Mouse (Mus musculus): Measurements from ENCODE around the gene Flna. TPM values are rescaled to one million over a fixed set of nuclear protein-coding genes. Genes with fewer than 3 reads are reported as not detected.

Flna gene
- polyA plus RNA-seq, 1 experiment from 2014 or later: 284 TPM

GRCm38 (mm10) chrX:74281041-74281731 is 31.6 kb upstream of the Flna start:
- Histone ChIP-seq H3K4me3 (ENCODE audit: low read depth, low read length) (peak overlapping the region; percentile 62), H3K9ac (ENCODE audit: low read depth, low read length) (peak overlapping the region; percentile 77), H3K27me3 (replicated peaks; ENCODE audit: control insufficient read depth, insufficient read depth, low read length) (no peaks in the 10 kb centered on the region), H3K36me3 (ENCODE audit: control insufficient read depth, insufficient read depth, low read length) (no peaks in the 10 kb centered on the region), H3K4me1 (ENCODE audit: control insufficient read depth, insufficient read depth, low read length) (no peaks in the 10 kb centered on the region), H3K27ac (replicated peaks; ENCODE audit: low read depth, low read length) (peak overlapping the region; percentile 77), H3K9me3 (ENCODE audit: control insufficient read depth, low read length) (no peaks in the 10 kb centered on the region), H3K4me2 (ENCODE audit: low read depth, low read length) (peak overlapping the region; percentile 66)
- 6% methylated on average over 12 of the region's 14 CpGs for WGBS
- ATAC-seq (ENCODE audit: low read depth): 0 out of 2 replicates have a peak, but pooled peaks have one; percentile 2
- peak; percentile 5 for DNase-seq (ENCODE audit: low spot score)

- Histone ChIP-seq H3K4me1 (ENCODE audit: control insufficient read depth, insufficient read depth, low read length) (no peaks in the 10 kb centered on the region), H3K4me2 (ENCODE audit: low read depth, low read length) (no peak overlapping the region)
Observed at GRCm38 (mm10) chrX:74277916-74278315, 28.3 kb upstream of the Flna start.

GRCm38 (mm10) chrX:74273422-74274322 is 24.1 kb upstream of the Flna start:
- H3K4me1 ChIP-seq (ENCODE audit: control insufficient read depth, insufficient read depth, low read length): no peaks in the 10 kb centered on the region
- WGBS: 34% methylated on average over 10 of the region's 10 CpGs
- DNase-seq (ENCODE audit: low spot score) (peak; percentile 5), ATAC-seq (ENCODE audit: low read depth) (no peak)
- H3K4me3 ChIP-seq (ENCODE audit: low read depth, low read length): no peak overlapping the region
- H3K27me3 ChIP-seq (replicated peaks; ENCODE audit: control insufficient read depth, insufficient read depth, low read length): no peaks in the 10 kb centered on the region
- H3K9ac ChIP-seq (ENCODE audit: low read depth, low read length): no peak overlapping the region
- no peak overlapping the region for H3K27ac ChIP-seq (replicated peaks; ENCODE audit: low read depth, low read length)
- H3K36me3 ChIP-seq (ENCODE audit: control insufficient read depth, insufficient read depth, low read length): peaks cover 13% of the 10 kb centered on the region; the same call in 1 of the 2 replicates
- H3K4me2 ChIP-seq (ENCODE audit: low read depth, low read length): no peak overlapping the region
- no peaks in the 10 kb centered on the region for H3K9me3 ChIP-seq (ENCODE audit: control insufficient read depth, low read length)

More at GRCm38 (mm10) chrX:74277916-74278315, 28.3 kb upstream of the Flna start:
- H3K36me3 ChIP-seq (ENCODE audit: control insufficient read depth, insufficient read depth, low read length): 0 out of 2 replicates have a peak, but pooled peaks cover 5% of the 10 kb centered on the region
- ATAC-seq (ENCODE audit: low read depth) (no peak), DNase-seq (ENCODE audit: low spot score) (no peak)
- H3K27ac ChIP-seq (replicated peaks; ENCODE audit: low read depth, low read length): no peak overlapping the region
- no peak overlapping the region for H3K4me3 ChIP-seq (ENCODE audit: low read depth, low read length)
- 69% methylated on average over 8 of the region's 8 CpGs for WGBS
- H3K9ac ChIP-seq (ENCODE audit: low read depth, low read length): no peak overlapping the region
- no peaks in the 10 kb centered on the region for H3K27me3 ChIP-seq (replicated peaks; ENCODE audit: control insufficient read depth, insufficient read depth, low read length)
- no peaks in the 10 kb centered on the region for H3K9me3 ChIP-seq (ENCODE audit: control insufficient read depth, low read length)

GRCm38 (mm10) chrX:74270902-74271551 is 21.4 kb upstream of the Flna start:
- ATAC-seq (ENCODE audit: low read depth): no peak
- Histone ChIP-seq H3K9me3 (ENCODE audit: control insufficient read depth, low read length) (no peaks in the 10 kb centered on the region), H3K4me2 (ENCODE audit: low read depth, low read length) (peak overlapping the region; percentile 60), H3K27me3 (replicated peaks; ENCODE audit: control insufficient read depth, insufficient read depth, low read length) (no peaks in the 10 kb centered on the region), H3K36me3 (ENCODE audit: control insufficient read depth, insufficient read depth, low read length) (peaks cover 13% of the 10 kb centered on the region; the same call in 1 of the 2 replicates), H3K9ac (ENCODE audit: low read depth, low read length) (peak overlapping the region; percentile 87), H3K27ac (replicated peaks; ENCODE audit: low read depth, low read length) (peak overlapping the region; percentile 83), H3K4me1 (ENCODE audit: control insufficient read depth, insufficient read depth, low read length) (no peaks in the 10 kb centered on the region), H3K4me3 (ENCODE audit: low read depth, low read length) (peak overlapping the region; percentile 60)
- peak; percentile 21 for DNase-seq (ENCODE audit: low spot score)
- WGBS: 18% methylated on average over 27 of the region's 27 CpGs

- H3K9me3 ChIP-seq (ENCODE audit: control insufficient read depth, low read length): no peaks in the 10 kb centered on the region
- peak within 1 kb of the TSS; percentile 60 for H3K4me3 ChIP-seq (ENCODE audit: low read depth, low read length)
- 21% methylated on average over 42 of the region's 42 CpGs for WGBS
- peak; percentile 98 for DNase-seq (ENCODE audit: low spot score)
- no peaks in the 10 kb centered on the region for H3K27me3 ChIP-seq (replicated peaks; ENCODE audit: control insufficient read depth, insufficient read depth, low read length)
- peak; percentile 96 for ATAC-seq (ENCODE audit: low read depth)
- peak within 1 kb of the TSS; percentile 87 for H3K9ac ChIP-seq (ENCODE audit: low read depth, low read length)
- peak within 1 kb of the TSS; percentile 60 for H3K4me2 ChIP-seq (ENCODE audit: low read depth, low read length)
- H3K27ac ChIP-seq (replicated peaks; ENCODE audit: low read depth, low read length): peak within 1 kb of the TSS; percentile 96
- no peaks in the 10 kb centered on the region for H3K4me1 ChIP-seq (ENCODE audit: control insufficient read depth, insufficient read depth, low read length)
- peaks cover 13% of the 10 kb centered on the region; the same call in 1 of the 2 replicates for H3K36me3 ChIP-seq (ENCODE audit: control insufficient read depth, insufficient read depth, low read length)
Observed at GRCm38 (mm10) chrX:74270062-74270901, 20.7 kb upstream of the Flna start, which contains the start of gene Rpl10. Gene Rpl10, plus strand, starts transcription at chrX:74270812.

- Histone ChIP-seq H3K9me3 (ENCODE audit: control insufficient read depth, low read length) (no peaks in the 10 kb centered on the region), H3K4me1 (ENCODE audit: control insufficient read depth, insufficient read depth, low read length) (no peaks in the 10 kb centered on the region), H3K4me3 (ENCODE audit: low read depth, low read length) (peak overlapping the region; percentile 60), H3K27me3 (replicated peaks; ENCODE audit: control insufficient read depth, insufficient read depth, low read length) (no peaks in the 10 kb centered on the region), H3K27ac (replicated peaks; ENCODE audit: low read depth, low read length) (peak overlapping the region; percentile 96), H3K36me3 (ENCODE audit: control insufficient read depth, insufficient read depth, low read length) (peaks cover 13% of the 10 kb centered on the region; the same call in 1 of the 2 replicates), H3K9ac (ENCODE audit: low read depth, low read length) (peak overlapping the region; percentile 65), H3K4me2 (ENCODE audit: low read depth, low read length) (peak overlapping the region; percentile 57)
- no peak for DNase-seq (ENCODE audit: low spot score)
- 33% methylated on average over 3 of the region's 3 CpGs for WGBS
- ATAC-seq (ENCODE audit: low read depth): peak; percentile 47
Observed at GRCm38 (mm10) chrX:74269736-74270061, 20.1 kb upstream of the Flna start.

GRCm38 (mm10) chrX:74257746-74258145 is 8.1 kb upstream of the Flna start:
- no peak for ATAC-seq (ENCODE audit: low read depth)

More at GRCm38 (mm10) chrX:74257746-74258145, 8.1 kb upstream of the Flna start:
- Histone ChIP-seq H3K9me3 (ENCODE audit: control insufficient read depth, low read length) (no peaks in the 10 kb centered on the region), H3K36me3 (ENCODE audit: control insufficient read depth, insufficient read depth, low read length) (0 out of 2 replicates have a peak, but pooled peaks cover 22% of the 10 kb centered on the region), H3K4me3 (ENCODE audit: low read depth, low read length) (no peak overlapping the region), H3K4me2 (ENCODE audit: low read depth, low read length) (no peak overlapping the region), H3K4me1 (ENCODE audit: control insufficient read depth, insufficient read depth, low read length) (no peaks in the 10 kb centered on the region), H3K27me3 (replicated peaks; ENCODE audit: control insufficient read depth, insufficient read depth, low read length) (no peaks in the 10 kb centered on the region), H3K9ac (ENCODE audit: low read depth, low read length) (no peak overlapping the region), H3K27ac (replicated peaks; ENCODE audit: low read depth, low read length) (no peak overlapping the region)
- WGBS: 87% methylated on average over 3 of the region's 3 CpGs
- no peak for DNase-seq (ENCODE audit: low spot score)
